In genomic region chr12:116746401-116746800, GRCm38 (mm10) we compare ENCODE assay signal across 22 mouse cellular contexts.
DNase-seq lines count a peak whose midpoint lies in the region; ATAC-seq lines count a peak whose summit lies in the region.
"Had no signal": no experiment of that assay in that cellular context is flagged by ENCODE, and none has a peak within 500 bp of the region (broad histone marks: within the 10 kb centered on the region; RNA-seq: fewer than 3 reads in every experiment).

No protein-coding gene starts in this region.

- 95% methylated on average over 2 of the region's 2 CpGs for WGBS in hindbrain, embryonic 12.5 days
- WGBS in hindbrain, embryonic 16.5 days, result 89% methylated on average over 2 of the region's 2 CpGs
- WGBS in midbrain, embryonic 14.5 days, result 98% methylated on average over 2 of the region's 2 CpGs
- 96% methylated on average over 2 of the region's 2 CpGs for WGBS in midbrain, embryonic 13.5 days

- ATAC-seq in hindbrain, embryonic 12.5 days (ENCODE audit: low FRiP score), result no peak
- no peak for ATAC-seq in hindbrain, embryonic 16.5 days
- no peak for ATAC-seq in midbrain, embryonic 14.5 days (ENCODE audit: low FRiP score, low TSS enrichment)
- no peak for ATAC-seq in midbrain, embryonic 13.5 days
- ATAC-seq in granulocyte monocyte progenitor cell, adult 5-6 weeks (replicated peaks; ENCODE audit: poor library complexity, severe bottlenecking), result no peak
- ATAC-seq: activated CD4-positive, CD25-positive, alpha-beta regulatory T cell, adult 4 months; forebrain, embryonic 14.5 days; hindbrain, postnatal 0 days; intestine, embryonic 15.5 days; Patski had no signal

- H3K36me3 ChIP-seq in hindbrain, embryonic 12.5 days, result no peaks in the 10 kb centered on the region
- H3K36me3 ChIP-seq in hindbrain, embryonic 16.5 days (ENCODE audit: control insufficient read depth, insufficient read depth, low read length), result no peaks in the 10 kb centered on the region
- no peaks in the 10 kb centered on the region for H3K36me3 ChIP-seq in midbrain, embryonic 14.5 days (ENCODE audit: control insufficient read depth, insufficient read depth, low read length)
- no peaks in the 10 kb centered on the region for H3K36me3 ChIP-seq in midbrain, embryonic 13.5 days
- H3K36me3 ChIP-seq: embryonic facial prominence, embryonic 15.5 days; forebrain, embryonic 10.5 days; heart, embryonic 12.5 days; intestine, embryonic 15.5 days had no signal

- no peaks in the 10 kb centered on the region for H3K9me3 ChIP-seq in hindbrain, embryonic 12.5 days (replicated peaks)
- no peaks in the 10 kb centered on the region for H3K9me3 ChIP-seq in hindbrain, embryonic 16.5 days (ENCODE audit: control insufficient read depth, low read length)
- no peaks in the 10 kb centered on the region for H3K9me3 ChIP-seq in midbrain, embryonic 14.5 days (ENCODE audit: control insufficient read depth, low read length)
- H3K9me3 ChIP-seq in midbrain, embryonic 13.5 days, result no peaks in the 10 kb centered on the region
- H3K9me3 ChIP-seq: embryonic facial prominence, embryonic 15.5 days; forebrain, embryonic 10.5 days; intestine, embryonic 15.5 days had no signal

- H3K27me3 ChIP-seq in hindbrain, embryonic 12.5 days, result no peaks in the 10 kb centered on the region
- H3K27me3 ChIP-seq in hindbrain, embryonic 16.5 days (replicated peaks; ENCODE audit: control insufficient read depth, insufficient read depth, low read length), result no peaks in the 10 kb centered on the region
- no peaks in the 10 kb centered on the region for H3K27me3 ChIP-seq in midbrain, embryonic 14.5 days (ENCODE audit: control insufficient read depth, insufficient read depth, low read length)
- H3K27me3 ChIP-seq in midbrain, embryonic 13.5 days, result no peaks in the 10 kb centered on the region
- H3K27me3 ChIP-seq: embryonic facial prominence, embryonic 15.5 days; heart, embryonic 12.5 days; intestine, embryonic 15.5 days; Patski had no signal

- no peak overlapping the region for H3K4me3 ChIP-seq in hindbrain, embryonic 12.5 days
- H3K4me3 ChIP-seq in hindbrain, embryonic 16.5 days (ENCODE audit: low read length), result no peak overlapping the region
- H3K4me3 ChIP-seq in midbrain, embryonic 14.5 days (replicated peaks; ENCODE audit: low read depth, low read length), result no peak overlapping the region
- H3K4me3 ChIP-seq in midbrain, embryonic 13.5 days (replicated peaks), result no peak overlapping the region
- H3K4me3 ChIP-seq: embryonic facial prominence, embryonic 15.5 days; erythroblast, embryonic 14.5 days; forebrain, embryonic 10.5 days; heart, embryonic 12.5 days; intestine, embryonic 15.5 days had no signal

- H3K4me2 ChIP-seq in hindbrain, embryonic 12.5 days (replicated peaks), result no peak overlapping the region
- H3K4me2 ChIP-seq in hindbrain, embryonic 16.5 days (ENCODE audit: low read length), result no peak overlapping the region
- no peak overlapping the region for H3K4me2 ChIP-seq in midbrain, embryonic 14.5 days (ENCODE audit: low read length)
- no peak overlapping the region for H3K4me2 ChIP-seq in midbrain, embryonic 13.5 days (replicated peaks)
- H3K4me2 ChIP-seq: embryonic facial prominence, embryonic 15.5 days; heart, embryonic 12.5 days; intestine, embryonic 15.5 days had no signal

- peak; percentile 9 for DNase-seq in midbrain, embryonic 14.5 days
- peak; percentile 87 for DNase-seq in brain, adult 2 months (ENCODE audit: low read depth, low spot score)
- DNase-seq in induced T-regulatory cell, adult 2 months (ENCODE audit: low read depth), result peak; percentile 9
- DNase-seq: adrenal gland, postnatal 14 days; cerebellum, adult 2 months; cerebellum, postnatal 14 days; embryo, embryonic 11 days; gastrocnemius, postnatal 10 days; heart, postnatal 36 days had no signal

- H3K9ac ChIP-seq in hindbrain, embryonic 12.5 days, result no peak overlapping the region
- no peak overlapping the region for H3K9ac ChIP-seq in hindbrain, embryonic 16.5 days (ENCODE audit: low read depth, low read length)
- no peak overlapping the region for H3K9ac ChIP-seq in midbrain, embryonic 14.5 days (replicated peaks; ENCODE audit: low read length)
- H3K9ac ChIP-seq in midbrain, embryonic 13.5 days (replicated peaks), result no peak overlapping the region
- H3K9ac ChIP-seq: embryonic facial prominence, embryonic 15.5 days; heart, embryonic 12.5 days; intestine, embryonic 15.5 days had no signal

- no peaks in the 10 kb centered on the region for H3K4me1 ChIP-seq in hindbrain, embryonic 12.5 days
- no peaks in the 10 kb centered on the region for H3K4me1 ChIP-seq in hindbrain, embryonic 16.5 days (ENCODE audit: control insufficient read depth, insufficient read depth, low read depth, low read length)
- H3K4me1 ChIP-seq in midbrain, embryonic 14.5 days (ENCODE audit: control insufficient read depth, insufficient read depth, low read length), result no peaks in the 10 kb centered on the region
- H3K4me1 ChIP-seq in midbrain, embryonic 13.5 days (replicated peaks), result no peaks in the 10 kb centered on the region; the same call in 1 of the 2 replicates
- H3K4me1 ChIP-seq: embryonic facial prominence, embryonic 15.5 days; forebrain, embryonic 10.5 days; heart, embryonic 12.5 days; intestine, embryonic 15.5 days had no signal

- 0 out of 2 replicates have a peak overlapping the region, but pooled peaks have one; percentile 12 for H3K27ac ChIP-seq in hindbrain, embryonic 12.5 days
- H3K27ac ChIP-seq in hindbrain, embryonic 16.5 days (ENCODE audit: low read depth, low read length), result no peak overlapping the region; the same call in 1 of the 2 replicates
- no peak overlapping the region for H3K27ac ChIP-seq in midbrain, embryonic 14.5 days (replicated peaks; ENCODE audit: low read depth, low read length)
- no peak overlapping the region for H3K27ac ChIP-seq in midbrain, embryonic 13.5 days
- H3K27ac ChIP-seq: embryonic facial prominence, embryonic 15.5 days; forebrain, embryonic 10.5 days; hindbrain, postnatal 0 days; intestine, embryonic 15.5 days had no signal

Comparison
In these comparisons a context has a peak if more than half of its experiments do, and no peak if none do; other contexts are left out.
1. DNase-seq: peak in every context shown above with its lines; median percentile 87 in brain, adult 2 months; 9 in midbrain, embryonic 14.5 days; 9 in induced T-regulatory cell, adult 2 months.